Mouse (Mus musculus): Measurements from ENCODE around the gene Col28a1. TPM values are rescaled to one million over a fixed set of nuclear protein-coding genes. Genes with fewer than 3 reads are reported as not detected.
"Not testable (repeated sequence)": the region's sequence is repeated elsewhere in the genome, so short reads cannot be mapped to it uniquely, and the experiment has no call there.

Gene Col28a1
- polyA plus RNA-seq, 1 experiment = 0.01 TPM

DNA sequence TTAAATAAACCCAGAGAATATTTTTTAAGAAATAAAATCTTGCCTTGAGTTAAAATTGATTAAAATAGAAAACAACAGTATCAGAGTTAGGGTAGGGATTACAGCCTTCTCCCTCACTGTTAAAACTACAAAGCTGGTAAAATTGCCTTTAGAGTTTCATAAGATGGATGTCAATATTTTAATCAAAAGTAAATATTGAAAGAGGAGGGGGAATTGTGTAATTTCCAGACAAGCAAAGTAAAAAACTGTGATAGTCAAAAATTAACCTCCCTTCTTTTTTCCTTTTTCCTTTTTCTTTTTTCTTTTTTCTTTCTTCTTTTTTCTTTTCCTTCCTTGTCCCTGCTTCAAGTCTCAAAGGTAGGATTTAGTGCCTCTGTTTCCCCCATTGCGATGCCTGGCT lies 146.6 kb downstream of the Col28a1 start:
- TF ChIP-seq MAX (IDR thresholded peaks at IDR 0.05) (no peak), FOSL1 (IDR thresholded peaks at IDR 0.05; ENCODE audit: insufficient read depth, low read length, poor library complexity, severe bottlenecking) (no peak), MYOD1 (IDR thresholded peaks at IDR 0.05; ENCODE audit: control insufficient read depth, insufficient read length, low read depth) (no peak), MYOG (IDR thresholded peaks at IDR 0.05; ENCODE audit: control insufficient read depth, extremely low read depth, insufficient read length) (no peak), CTCF (IDR thresholded peaks at IDR 0.05; ENCODE audit: control insufficient read depth, insufficient read depth, insufficient read length) (no peak), USF1 (IDR thresholded peaks at IDR 0.05; ENCODE audit: low read depth) (no peak), CEBPB (IDR thresholded peaks at IDR 0.05; ENCODE audit: low read depth) (no peak)
- H3ac ChIP-seq (ENCODE audit: control insufficient read depth, insufficient read length, low read depth) = no peak overlapping the region

DNA sequence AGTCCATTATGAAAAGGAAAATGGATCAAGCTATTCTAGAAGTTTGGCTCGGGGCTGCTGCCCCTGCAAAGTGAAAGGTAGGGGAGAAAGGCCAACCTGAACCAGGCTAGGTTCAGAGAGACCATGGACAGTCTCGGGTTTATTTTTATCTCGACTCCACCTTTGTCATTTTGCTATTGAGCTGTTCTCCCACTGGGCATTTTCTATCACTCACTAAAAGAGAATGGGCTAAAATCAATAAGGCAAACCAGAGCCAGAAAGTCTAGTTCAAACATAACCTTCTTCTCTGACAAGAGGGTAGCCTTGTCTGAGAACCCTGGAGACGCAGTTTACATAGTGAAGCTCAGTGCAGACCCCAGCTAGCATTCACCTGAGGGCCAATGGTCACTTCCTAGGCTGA lies 163.7 kb downstream of the Col28a1 start:
- Histone ChIP-seq H3K4me3 (ENCODE audit: insufficient read depth, poor library complexity, severe bottlenecking) (no peak overlapping the region), H3K79me2 (ENCODE audit: control insufficient read depth, insufficient read depth) (no peaks in the 10 kb centered on the region), H3K27me3 (ENCODE audit: control insufficient read depth, insufficient read depth, insufficient read length) (no peaks in the 10 kb centered on the region), H3K36me3 (ENCODE audit: control insufficient read depth, insufficient read depth) (no peaks in the 10 kb centered on the region), H3ac (ENCODE audit: control insufficient read depth, insufficient read length, low read depth) (no peak overlapping the region), H3K79me3 (ENCODE audit: low read depth) (no peaks in the 10 kb centered on the region)
- TF ChIP-seq FOSL1 (IDR thresholded peaks at IDR 0.05; ENCODE audit: insufficient read depth, low read length, poor library complexity, severe bottlenecking) (no peak), CTCF (IDR thresholded peaks at IDR 0.05; ENCODE audit: control insufficient read depth, insufficient read depth, insufficient read length) (no peak), CEBPB (IDR thresholded peaks at IDR 0.05; ENCODE audit: low read depth) (no peak), MYOG (IDR thresholded peaks at IDR 0.05; ENCODE audit: control insufficient read depth, extremely low read depth, insufficient read length) (no peak), MYOD1 (IDR thresholded peaks at IDR 0.05; ENCODE audit: control insufficient read depth, insufficient read length, low read depth) (no peak), USF1 (IDR thresholded peaks at IDR 0.05; ENCODE audit: low read depth) (no peak), MAX (IDR thresholded peaks at IDR 0.05) (no peak)

More for the DNA sequence above, 146.6 kb downstream of the Col28a1 start:
- no peaks in the 10 kb centered on the region for H3K27me3 ChIP-seq (ENCODE audit: control insufficient read depth, insufficient read depth, insufficient read length)
- H3K4me3 ChIP-seq (ENCODE audit: insufficient read depth, poor library complexity, severe bottlenecking) = no peak overlapping the region
- H3K79me3 ChIP-seq (ENCODE audit: low read depth) = no peaks in the 10 kb centered on the region
- no peaks in the 10 kb centered on the region for H3K36me3 ChIP-seq (ENCODE audit: control insufficient read depth, insufficient read depth)
- H3K79me2 ChIP-seq (ENCODE audit: control insufficient read depth, insufficient read depth) = no peaks in the 10 kb centered on the region

DNA sequence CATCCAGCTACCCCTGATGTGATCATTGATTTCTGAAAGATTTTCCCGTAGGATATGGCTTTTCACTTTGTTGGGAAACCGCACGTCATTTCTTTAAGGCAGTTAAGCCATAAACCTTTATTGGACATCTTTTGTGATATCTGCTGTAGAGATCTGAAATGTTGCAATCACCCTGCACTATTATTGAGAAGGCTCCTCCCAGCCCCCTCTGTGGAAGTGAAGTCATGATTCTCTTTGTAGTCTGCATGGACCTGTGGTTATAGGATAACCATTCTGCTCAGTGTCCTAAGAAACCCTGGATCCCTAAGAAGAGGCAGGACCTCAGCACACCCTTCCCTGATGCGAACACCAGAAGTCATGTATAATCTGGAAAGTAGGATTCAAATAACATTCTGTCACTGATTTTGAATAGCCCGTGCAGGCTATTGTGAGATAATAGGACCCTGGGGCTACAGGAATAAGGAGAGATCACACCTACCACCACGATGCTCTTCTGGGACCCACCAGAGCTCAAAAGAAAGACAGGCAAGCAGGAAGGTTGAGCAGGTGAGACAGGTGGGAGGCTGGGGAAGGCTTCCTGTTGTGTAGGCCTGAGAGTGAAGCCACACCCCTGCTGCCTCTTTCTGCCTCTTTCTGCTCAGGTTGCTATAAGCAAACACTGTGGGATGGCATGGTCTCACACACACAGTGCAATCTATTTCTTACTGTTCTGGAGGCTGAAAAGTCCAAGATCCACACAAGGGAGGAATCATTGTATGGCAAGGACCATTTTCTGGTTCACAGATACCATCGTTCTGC lies 166.9 kb downstream of the Col28a1 start:
- Histone ChIP-seq H3K79me3 (ENCODE audit: low read depth) (no peaks in the 10 kb centered on the region), H3ac (ENCODE audit: control insufficient read depth, insufficient read length, low read depth) (no peak overlapping the region), H3K4me3 (ENCODE audit: insufficient read depth, poor library complexity, severe bottlenecking) (no peak overlapping the region), H3K27me3 (ENCODE audit: control insufficient read depth, insufficient read depth, insufficient read length) (no peaks in the 10 kb centered on the region), H3K79me2 (ENCODE audit: control insufficient read depth, insufficient read depth) (no peaks in the 10 kb centered on the region), H3K36me3 (ENCODE audit: control insufficient read depth, insufficient read depth) (no peaks in the 10 kb centered on the region)
- no peak for TF ChIP-seq MYOG (IDR thresholded peaks at IDR 0.05; ENCODE audit: control insufficient read depth, extremely low read depth, insufficient read length)
- TF ChIP-seq FOSL1 (IDR thresholded peaks at IDR 0.05; ENCODE audit: insufficient read depth, low read length, poor library complexity, severe bottlenecking) = no peak
- TF ChIP-seq MAX (IDR thresholded peaks at IDR 0.05) = no peak
- TF ChIP-seq CEBPB (IDR thresholded peaks at IDR 0.05; ENCODE audit: low read depth) = no peak
- no peak for TF ChIP-seq USF1 (IDR thresholded peaks at IDR 0.05; ENCODE audit: low read depth)
- no peak for TF ChIP-seq MYOD1 (IDR thresholded peaks at IDR 0.05; ENCODE audit: control insufficient read depth, insufficient read length, low read depth)
- TF ChIP-seq CTCF (IDR thresholded peaks at IDR 0.05; ENCODE audit: control insufficient read depth, insufficient read depth, insufficient read length) = no peak

DNA sequence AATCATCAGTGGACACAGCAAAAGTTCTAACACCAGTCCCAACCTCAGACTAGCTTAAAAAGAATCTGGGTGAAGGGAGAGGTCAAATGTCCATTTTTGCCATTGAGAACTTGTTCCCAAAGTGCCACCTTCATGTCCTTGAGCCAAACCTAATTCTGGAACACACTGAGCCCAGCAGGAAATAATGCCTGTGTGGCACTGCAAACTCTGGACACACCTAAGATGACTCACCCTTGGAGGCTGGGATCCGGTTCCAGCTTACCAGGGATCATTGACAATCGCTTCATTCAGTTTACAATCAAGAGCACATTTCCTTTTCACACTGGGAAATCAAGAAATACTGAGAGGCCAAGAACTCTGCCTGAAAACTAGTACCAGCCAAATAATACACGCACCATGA lies 168.9 kb downstream of the Col28a1 start:
- no peaks in the 10 kb centered on the region for H3K79me3 ChIP-seq (ENCODE audit: low read depth)
- H3K36me3 ChIP-seq (ENCODE audit: control insufficient read depth, insufficient read depth) = no peaks in the 10 kb centered on the region
- no peak overlapping the region for H3ac ChIP-seq (ENCODE audit: control insufficient read depth, insufficient read length, low read depth)
- TF ChIP-seq CTCF (IDR thresholded peaks at IDR 0.05; ENCODE audit: control insufficient read depth, insufficient read depth, insufficient read length) = no peak
- no peak for TF ChIP-seq FOSL1 (IDR thresholded peaks at IDR 0.05; ENCODE audit: insufficient read depth, low read length, poor library complexity, severe bottlenecking)
- no peak for TF ChIP-seq MYOD1 (IDR thresholded peaks at IDR 0.05; ENCODE audit: control insufficient read depth, insufficient read length, low read depth)
- TF ChIP-seq USF1 (IDR thresholded peaks at IDR 0.05; ENCODE audit: low read depth) = no peak
- no peak for TF ChIP-seq MAX (IDR thresholded peaks at IDR 0.05)
- no peak for TF ChIP-seq CEBPB (IDR thresholded peaks at IDR 0.05; ENCODE audit: low read depth)
- no peak for TF ChIP-seq MYOG (IDR thresholded peaks at IDR 0.05; ENCODE audit: control insufficient read depth, extremely low read depth, insufficient read length)
- H3K27me3 ChIP-seq (ENCODE audit: control insufficient read depth, insufficient read depth, insufficient read length) = no peaks in the 10 kb centered on the region
- H3K4me3 ChIP-seq (ENCODE audit: insufficient read depth, poor library complexity, severe bottlenecking) = no peak overlapping the region
- no peaks in the 10 kb centered on the region for H3K79me2 ChIP-seq (ENCODE audit: control insufficient read depth, insufficient read depth)

DNA sequence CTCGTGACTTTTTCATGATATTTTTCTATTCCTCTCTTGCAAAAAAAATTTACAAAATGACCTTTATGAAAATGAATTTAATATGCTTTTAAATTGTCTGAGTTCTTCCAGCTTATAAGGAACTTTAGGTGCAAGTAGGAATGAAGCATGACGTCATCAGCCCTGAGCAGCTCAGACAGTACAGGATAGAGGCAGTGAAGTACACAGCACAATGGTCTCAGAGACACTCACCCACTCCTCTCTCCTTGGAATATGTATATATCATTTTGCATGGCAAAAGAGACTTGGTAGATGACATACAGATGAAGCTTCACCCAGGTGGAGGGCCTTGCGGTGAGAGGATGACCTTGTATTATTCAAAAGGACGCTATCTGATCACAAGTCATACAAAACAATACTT lies 197.7 kb downstream of the Col28a1 start:
- Histone ChIP-seq H3ac (ENCODE audit: control insufficient read depth, insufficient read length, low read depth) (no peak overlapping the region), H3K79me2 (ENCODE audit: control insufficient read depth, insufficient read depth) (no peaks in the 10 kb centered on the region), H3K4me3 (ENCODE audit: insufficient read depth, poor library complexity, severe bottlenecking) (no peak overlapping the region), H3K36me3 (ENCODE audit: control insufficient read depth, insufficient read depth) (no peaks in the 10 kb centered on the region), H3K27me3 (ENCODE audit: control insufficient read depth, insufficient read depth, insufficient read length) (no peaks in the 10 kb centered on the region), H3K79me3 (ENCODE audit: low read depth) (no peaks in the 10 kb centered on the region)
- TF ChIP-seq CTCF (IDR thresholded peaks at IDR 0.05; ENCODE audit: control insufficient read depth, insufficient read depth, insufficient read length) (no peak), MAX (IDR thresholded peaks at IDR 0.05) (no peak)

DNA sequence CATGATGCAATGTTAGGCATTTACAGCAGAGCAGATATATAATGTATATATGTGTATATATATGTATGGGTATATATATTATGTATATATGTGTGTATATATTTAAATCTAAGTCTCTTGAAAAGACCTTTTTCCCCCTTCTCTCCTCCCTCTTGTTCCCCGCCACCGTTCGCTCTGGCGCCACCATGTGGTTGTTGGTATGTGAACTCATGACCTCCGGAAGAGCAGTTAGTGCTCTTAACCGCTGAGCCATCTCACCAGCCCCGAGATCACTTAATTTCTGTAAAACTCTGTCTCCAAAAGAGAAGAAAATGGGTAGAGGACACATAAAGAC lies 208.8 kb downstream of the Col28a1 start:
- TF ChIP-seq USF1 (IDR thresholded peaks at IDR 0.05; ENCODE audit: low read depth) = no peak
- TF ChIP-seq CTCF (IDR thresholded peaks at IDR 0.05; ENCODE audit: control insufficient read depth, insufficient read depth, insufficient read length) = peak; percentile 14
- no peak for TF ChIP-seq CEBPB (IDR thresholded peaks at IDR 0.05; ENCODE audit: low read depth)
- no peak for TF ChIP-seq MAX (IDR thresholded peaks at IDR 0.05)
- TF ChIP-seq MYOG (IDR thresholded peaks at IDR 0.05; ENCODE audit: control insufficient read depth, extremely low read depth, insufficient read length) = no peak
- Histone ChIP-seq H3ac (ENCODE audit: control insufficient read depth, insufficient read length, low read depth) (no peak overlapping the region), H3K27me3 (ENCODE audit: control insufficient read depth, insufficient read depth, insufficient read length) (peaks cover 6% of the 10 kb centered on the region), H3K4me3 (ENCODE audit: insufficient read depth, poor library complexity, severe bottlenecking) (no peak overlapping the region), H3K79me3 (ENCODE audit: low read depth) (no peaks in the 10 kb centered on the region), H3K36me3 (ENCODE audit: control insufficient read depth, insufficient read depth) (no peaks in the 10 kb centered on the region), H3K79me2 (ENCODE audit: control insufficient read depth, insufficient read depth) (no peaks in the 10 kb centered on the region)

DNA sequence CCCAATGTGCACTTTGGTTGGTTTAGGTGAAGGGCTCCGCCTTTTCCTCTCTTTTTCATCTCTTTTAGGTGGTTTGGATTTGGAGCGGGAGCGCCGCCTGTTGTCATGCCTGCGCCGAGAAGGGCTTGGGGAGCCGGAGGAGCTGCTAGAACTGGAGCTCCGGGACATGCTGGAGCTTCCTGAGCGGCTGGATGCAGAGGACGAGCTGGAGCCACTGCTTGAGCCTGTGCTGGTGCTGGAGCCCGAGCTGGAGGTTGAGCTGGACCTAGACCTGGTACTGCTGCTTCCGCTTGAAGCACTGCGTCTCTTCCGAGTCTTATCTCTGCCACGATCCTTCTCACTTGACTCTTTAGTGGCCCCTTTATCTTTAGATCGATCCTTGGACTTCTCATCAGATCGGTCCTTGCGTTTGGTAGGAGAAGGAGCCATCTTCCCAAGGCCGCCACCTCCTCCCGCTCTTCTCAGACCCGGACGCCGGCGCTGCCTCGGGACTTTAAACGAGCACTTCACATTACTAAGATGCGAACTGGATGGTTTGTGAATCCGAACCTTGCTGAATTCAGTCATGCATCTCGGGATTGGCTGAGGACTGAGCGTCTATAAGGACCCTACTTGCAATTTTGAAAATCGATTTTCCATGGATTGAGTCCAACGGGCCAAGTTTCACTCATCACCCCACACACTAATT lies 209.3 kb downstream of the Col28a1 start:
- not testable (repeated sequence) for H3K4me3 ChIP-seq (ENCODE audit: insufficient read depth, poor library complexity, severe bottlenecking); H3K79me2 ChIP-seq (ENCODE audit: control insufficient read depth, insufficient read depth); H3K79me3 ChIP-seq (ENCODE audit: low read depth); H3K27me3 ChIP-seq (ENCODE audit: control insufficient read depth, insufficient read depth, insufficient read length); H3K36me3 ChIP-seq (ENCODE audit: control insufficient read depth, insufficient read depth); H3ac ChIP-seq (ENCODE audit: control insufficient read depth, insufficient read length, low read depth)
